Mouse (Mus musculus) ES-E14 (cell line): ENCODE measurements around the gene Iqce. TPM values are rescaled to one million over a fixed set of nuclear protein-coding genes. Genes with fewer than 3 reads are reported as not detected.

ENCODE experiments used
- DNase-seq: peaks from one replicate; pipeline ENCODE4 v3.0.0-alpha.2; 2013; ENCODE audit warnings: low read depth, low spot score
- H3K27ac ChIP-seq: 2 replicates; pipeline ENCODE4 v1.5.1; 2012; ENCODE audit warnings: low read depth, mild to moderate bottlenecking, low read length, moderate library complexity, mixed read lengths; ENCODE audit not compliant: poor library complexity, insufficient read depth, severe bottlenecking
- H3K36me3 ChIP-seq: 2 replicates; pipeline ENCODE4 v1.6.1; 2012; ENCODE audit warnings: mild to moderate bottlenecking, low read length, moderate library complexity, mixed read lengths; ENCODE audit not compliant: control insufficient read depth, poor library complexity, insufficient read depth, severe bottlenecking
- H3K4me1 ChIP-seq, 2 experiments: fragments of 150-350 bp in 1 of 2; sonication (generic) in 1 of 2; 2 replicates each; pipeline ENCODE4 v1.6.1; 2012; ENCODE audit warnings: low read length in 2 of 2, mild to moderate bottlenecking in 1 of 2, mixed read lengths in 1 of 2; ENCODE audit not compliant: control insufficient read depth in 2 of 2, insufficient read depth in 2 of 2, poor library complexity in 1 of 2
- H3K4me3 ChIP-seq, 2 experiments: fragments of 150-350 bp in 1 of 2; sonication (generic) in 1 of 2; 2 replicates each; pipeline ENCODE4 v1.5.1; 2012; ENCODE audit warnings: low read length in 2 of 2, low read depth in 1 of 2, mild to moderate bottlenecking in 1 of 2, mixed read lengths in 1 of 2; ENCODE audit not compliant: insufficient read depth in 1 of 2, poor library complexity in 1 of 2, severe bottlenecking in 1 of 2
- H3K9ac ChIP-seq: 2 replicates; pipeline ENCODE4 v1.6.1; 2012; ENCODE audit warnings: low read depth, mild to moderate bottlenecking, low read length, mixed read lengths; ENCODE audit not compliant: poor library complexity, insufficient read depth, severe bottlenecking
- H3K9me3 ChIP-seq: fragments of 150-350 bp; sonication (generic); 2 replicates; pipeline ENCODE4 v1.6.1; 2012; ENCODE audit warnings: low read depth, mild to moderate bottlenecking, low read length; ENCODE audit not compliant: control insufficient read depth, insufficient read depth
- CHD2 ChIP-seq: IDR thresholded peaks from 2 replicates; pipeline ENCODE4 v1.6.1; 2014; ENCODE audit warnings: mild to moderate bottlenecking, low read depth, low read length, inconsistent platforms
- HCFC1 ChIP-seq: IDR thresholded peaks from 2 replicates; pipeline ENCODE4 v1.6.1; 2012; ENCODE audit warnings: low read length, inconsistent platforms, borderline replicate concordance; ENCODE audit not compliant: insufficient read depth
- MAFK ChIP-seq: IDR thresholded peaks from 2 replicates; pipeline ENCODE4 v1.6.1; 2014; ENCODE audit warnings: mild to moderate bottlenecking, low read depth, low read length, inconsistent platforms; ENCODE audit not compliant: insufficient read depth
- ZC3H11A ChIP-seq: IDR thresholded peaks from 2 replicates; pipeline ENCODE4 v1.6.1; 2012; ENCODE audit warnings: low read depth, mild to moderate bottlenecking, inconsistent platforms, low read length, borderline replicate concordance
- ZNF384 ChIP-seq: IDR thresholded peaks from 2 replicates; pipeline ENCODE4 v1.6.1; 2012; ENCODE audit warnings: low read depth, low read length, inconsistent platforms
- in situ Hi-C, 2 experiments: fragments of 600-800 bp; cut with MboI; formaldehyde crosslinking; loops; one replicate each; pipeline ENCODE4 v1.15.1; 2025; ENCODE audit warnings: low sequenced_read_pairs in 2 of 2, inconsistent platforms in 1 of 2; ENCODE audit not compliant: unreplicated experiment in 2 of 2
- total RNA-seq: library from RNA; depleted of rRNA; stranded (reverse); fragments of 300-350 nt; gene quantifications from 2 replicates; pipeline ENCODE4 v1.2.3, GENCODE M21; 2012

The Iqce gene
- total RNA-seq, 1 experiment: 9.9 TPM

DNA sequence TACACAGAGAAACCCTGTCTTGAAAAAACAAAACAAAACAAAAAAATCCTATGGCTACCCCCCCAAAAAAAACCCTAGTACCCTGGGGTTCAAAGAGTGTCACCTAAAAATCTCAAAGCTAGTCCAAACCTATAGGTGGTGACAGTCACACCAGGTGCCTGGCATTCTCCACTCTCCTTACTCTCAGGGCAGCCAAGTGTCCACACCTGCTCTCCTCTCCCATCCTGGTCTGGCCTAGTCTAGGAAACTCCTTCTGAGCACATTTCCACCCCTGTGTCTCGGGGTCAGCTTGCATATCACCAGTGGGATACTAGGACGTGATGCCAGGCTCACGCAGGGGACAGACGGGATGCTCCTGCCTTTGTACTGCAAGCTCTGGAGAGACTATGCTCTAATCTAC, 62.9 kb downstream of the Iqce start:
- in situ Hi-C loops: no loop called here

DNA sequence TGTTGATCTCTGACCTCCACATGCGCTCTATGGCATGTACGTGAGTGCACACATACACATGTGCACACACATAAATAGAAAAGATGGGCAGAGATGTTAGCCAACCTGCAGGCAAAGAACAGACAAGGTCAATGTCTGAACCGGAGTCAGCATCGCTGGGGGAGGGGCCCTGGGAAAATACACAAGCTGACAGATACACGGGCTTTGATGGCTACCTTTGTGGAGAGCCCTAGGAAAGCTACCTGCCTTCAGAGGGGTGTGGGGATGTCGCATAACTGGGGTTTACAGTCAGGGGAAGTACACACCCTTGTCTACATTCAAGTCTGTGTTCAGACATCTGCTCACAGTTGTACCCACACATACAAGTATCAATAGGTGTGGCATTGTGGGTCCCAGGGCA, 63.7 kb downstream of the Iqce start:
- TF ChIP-seq MAFK (no peak), HCFC1 (no peak), ZNF384 (no peak), ZC3H11A (no peak), CHD2 (no peak)
- Histone ChIP-seq H3K9ac (no peak overlapping the region), H3K36me3 (no peaks in the 10 kb centered on the region; the same call in 1 of the 2 replicates), H3K4me3 (no peak overlapping the region), H3K9me3 (no peaks in the 10 kb centered on the region), H3K27ac (no peak overlapping the region), H3K4me1 (peaks cover 0 to 3% of the 10 kb centered on the region in 2 experiments; a peak in 1 of 4 replicates)
- in situ Hi-C loops: no loop called here
- DNase-seq: no peak

More for the DNA sequence above, 62.9 kb downstream of the Iqce start:
- H3K9ac ChIP-seq: no peak overlapping the region
- TF ChIP-seq MAFK: no peak
- TF ChIP-seq ZNF384: no peak
- no peak for TF ChIP-seq HCFC1
- TF ChIP-seq CHD2: no peak
- TF ChIP-seq ZC3H11A: no peak
- no peak overlapping the region for H3K4me3 ChIP-seq
- peaks cover 0 to 3% of the 10 kb centered on the region in 2 experiments; a peak in 1 of 4 replicates for H3K4me1 ChIP-seq
- H3K9me3 ChIP-seq: no peaks in the 10 kb centered on the region
- no peak for DNase-seq
- H3K36me3 ChIP-seq: no peaks in the 10 kb centered on the region; the same call in 1 of the 2 replicates
- H3K27ac ChIP-seq: no peak overlapping the region

DNA sequence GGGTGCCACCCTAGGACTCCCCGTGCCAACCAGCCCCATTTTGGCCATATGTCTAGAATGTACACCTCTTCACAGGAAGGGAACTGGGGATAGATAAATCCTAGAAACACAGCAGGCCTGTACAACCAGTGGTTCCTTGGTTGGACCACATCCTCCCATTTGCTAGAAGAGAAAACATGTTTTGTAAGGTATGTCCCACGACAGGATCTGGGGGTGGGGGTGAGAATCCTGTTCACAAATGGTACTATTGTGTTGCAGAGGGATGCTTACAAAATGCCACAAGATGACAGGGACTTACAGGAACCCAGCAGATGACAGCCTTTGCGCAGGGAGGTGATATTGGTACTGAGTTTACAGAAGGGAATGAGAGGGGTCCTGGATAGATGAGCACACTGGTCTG, 64.2 kb downstream of the Iqce start:
- DNase-seq: no peak
- H3K27ac ChIP-seq: no peak overlapping the region
- H3K4me3 ChIP-seq: no peak overlapping the region
- in situ Hi-C loops: no loop called here
- no peak overlapping the region for H3K9ac ChIP-seq
- H3K36me3 ChIP-seq: no peaks in the 10 kb centered on the region; the same call in 1 of the 2 replicates
- H3K4me1 ChIP-seq: peaks cover 0 to 3% of the 10 kb centered on the region in 2 experiments; a peak in 1 of 4 replicates
- no peak for TF ChIP-seq MAFK
- H3K9me3 ChIP-seq: no peaks in the 10 kb centered on the region

DNA sequence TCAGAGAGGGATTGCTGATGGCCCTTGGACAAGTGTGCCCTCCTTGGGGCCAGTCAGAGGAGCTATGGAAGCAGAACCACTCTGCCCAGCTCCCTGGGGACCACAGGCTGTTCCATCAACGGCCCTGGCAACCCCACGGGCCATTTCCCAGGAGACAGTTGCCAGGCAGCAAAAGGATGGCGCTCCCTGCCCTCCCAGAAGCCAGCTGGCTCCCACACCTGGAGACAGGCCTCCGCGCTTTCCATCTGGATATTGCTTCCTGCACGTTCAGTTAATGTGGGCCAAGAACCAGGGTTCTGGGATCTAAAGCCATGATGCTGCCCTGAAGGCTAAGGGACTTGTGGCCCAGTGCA, 65.1 kb downstream of the Iqce start:
- in situ Hi-C loops: no loop called here
- DNase-seq: no peak
- Histone ChIP-seq H3K9ac (no peak overlapping the region), H3K27ac (no peak overlapping the region), H3K36me3 (no peaks in the 10 kb centered on the region; the same call in 1 of the 2 replicates), H3K4me3 (no peak overlapping the region), H3K9me3 (no peaks in the 10 kb centered on the region), H3K4me1 (peaks cover 0 to 3% of the 10 kb centered on the region in 2 experiments; a peak in 1 of 4 replicates)
- TF ChIP-seq HCFC1: no peak
- TF ChIP-seq ZNF384: no peak
- no peak for TF ChIP-seq CHD2
- no peak for TF ChIP-seq MAFK
- no peak for TF ChIP-seq ZC3H11A
